Mouse (Mus musculus) induced T-regulatory cell, adult 2 months (primary cell): ENCODE measurements around the gene Map7d1.

ENCODE experiments used
- DNase-seq: peaks from one replicate; pipeline ENCODE4 v3.0.0-alpha.2; 2012; ENCODE audit warnings: low read depth

Map7d1 gene

GRCm38 (mm10) chr4:126239862-126240475 is 16.2 kb downstream of the Map7d1 start:
- no peak for DNase-seq

DNA sequence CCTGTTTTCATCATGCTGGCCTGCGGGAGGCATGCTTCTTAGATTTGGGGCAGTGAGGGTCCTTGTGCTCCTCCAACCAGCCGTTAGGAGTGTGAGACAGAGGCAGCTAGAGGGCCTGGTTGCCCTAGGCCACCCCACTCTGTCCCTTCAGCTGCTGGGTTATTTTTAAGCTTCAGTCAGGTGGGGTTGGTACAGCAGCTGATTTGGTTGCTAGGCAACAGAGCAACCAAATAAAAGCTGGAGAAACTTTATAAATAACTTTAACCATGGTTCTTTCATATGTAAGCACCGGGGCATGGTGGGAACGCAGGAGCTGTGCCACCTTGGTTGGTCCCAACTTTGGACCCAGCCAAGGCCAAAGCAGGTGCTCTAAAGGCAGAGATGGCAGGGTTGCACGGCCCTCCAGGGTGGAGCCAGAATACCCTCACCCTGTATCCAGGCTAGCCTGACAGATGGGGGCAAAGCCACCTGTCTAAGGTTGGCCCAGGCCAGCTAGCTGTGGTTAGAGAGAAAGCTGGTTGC is 18.4 kb downstream of the Map7d1 start:
- DNase-seq, result peak; percentile 47

DNA sequence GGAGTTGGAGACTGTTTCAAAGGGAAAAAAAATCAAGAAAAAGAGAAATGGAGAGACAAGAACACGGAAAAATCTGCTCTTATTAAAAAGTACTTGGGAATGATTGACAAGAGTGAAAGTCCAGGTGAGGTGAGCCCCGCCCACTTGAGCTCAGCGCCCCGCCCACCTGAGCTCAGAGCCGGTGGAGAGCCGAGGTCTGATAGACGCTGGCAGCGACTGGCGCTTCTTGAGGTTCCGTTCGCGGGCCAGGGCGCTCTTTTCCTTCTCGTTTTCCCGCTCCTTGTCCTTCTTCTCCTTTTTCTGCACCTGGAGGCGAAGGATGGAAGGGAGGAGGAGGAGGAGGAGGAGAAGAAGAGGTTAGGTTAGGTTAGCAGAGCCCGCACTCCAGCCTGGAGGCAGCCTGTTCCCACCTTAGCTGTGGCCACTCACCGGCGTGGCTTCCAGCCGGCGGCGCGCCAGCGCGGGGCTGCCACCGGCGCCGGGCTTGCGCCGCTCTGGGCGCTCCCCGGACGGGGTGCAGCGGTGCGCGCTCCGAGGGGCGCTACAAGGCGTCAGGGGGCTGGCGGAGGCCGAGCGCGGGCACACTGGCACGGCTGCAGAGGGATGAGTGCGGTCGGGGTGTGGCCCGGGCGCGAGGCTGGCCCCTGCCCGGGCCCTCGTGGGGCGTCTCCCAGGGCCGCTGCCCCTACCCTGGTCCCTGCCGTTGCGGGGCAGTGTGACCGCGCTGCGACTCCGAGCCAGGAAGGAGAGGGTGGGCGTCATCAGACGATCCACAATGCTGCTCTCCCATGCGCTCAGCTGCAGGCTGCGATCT is 19.5 kb downstream of the Map7d1 start:
- no peak for DNase-seq

DNA sequence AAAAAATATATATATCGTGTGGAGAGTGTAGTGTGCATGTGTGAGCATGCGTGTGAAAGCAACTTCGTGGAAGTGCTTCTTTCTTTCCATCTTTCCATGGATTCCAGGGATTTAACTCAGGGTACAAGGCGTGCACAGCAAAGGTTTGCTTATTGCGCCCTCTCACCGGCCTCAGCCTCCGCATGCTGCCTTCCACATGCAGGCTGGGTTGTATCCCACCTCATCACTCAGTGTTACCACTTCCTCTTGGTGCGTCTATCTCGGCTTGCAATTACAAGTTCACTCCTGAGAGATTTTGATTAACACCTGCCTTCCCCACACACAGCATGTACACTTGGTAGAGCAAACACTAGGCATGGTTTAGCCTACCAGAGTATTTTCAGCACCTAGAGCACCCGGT is 21.0 kb downstream of the Map7d1 start:
- DNase-seq, result no peak

DNA sequence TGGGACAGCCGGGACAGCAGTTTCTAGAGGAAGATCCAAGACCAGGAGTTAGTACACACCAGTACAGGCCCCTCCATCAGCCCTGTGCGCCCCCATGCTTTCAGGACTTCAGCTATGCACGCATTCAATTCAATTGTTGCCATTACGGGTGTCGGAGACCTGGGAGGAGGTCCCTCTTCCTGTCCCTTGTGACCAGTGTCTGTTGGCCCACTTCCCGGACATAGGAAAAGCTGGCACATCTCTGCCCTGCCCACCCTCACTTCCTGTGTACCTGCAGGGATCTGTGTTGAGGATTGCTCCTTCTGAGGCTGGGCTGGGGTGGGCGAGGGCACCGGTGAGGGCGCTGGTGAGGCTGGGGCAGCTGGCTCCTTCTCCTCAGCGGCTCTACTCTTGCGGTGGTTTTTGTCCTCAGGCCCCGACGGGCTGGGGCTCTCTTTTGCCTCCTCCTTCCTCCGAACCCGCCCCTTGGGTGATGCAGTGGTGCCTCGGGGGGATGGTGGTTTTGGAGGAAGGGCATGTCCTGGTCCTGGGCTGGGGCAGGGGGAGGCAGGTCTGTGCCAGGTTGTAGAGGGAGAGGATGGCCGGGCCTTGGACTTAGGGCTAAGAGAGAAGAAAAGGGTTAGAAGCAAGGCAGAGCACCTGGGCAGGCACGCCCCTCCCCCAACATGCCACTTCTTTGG is 21.5 kb downstream of the Map7d1 start:
- DNase-seq, result no peak

- no peak for DNase-seq
Measured at GRCm38 (mm10) chr4:126233676-126234308, 22.4 kb downstream of the Map7d1 start.

DNA sequence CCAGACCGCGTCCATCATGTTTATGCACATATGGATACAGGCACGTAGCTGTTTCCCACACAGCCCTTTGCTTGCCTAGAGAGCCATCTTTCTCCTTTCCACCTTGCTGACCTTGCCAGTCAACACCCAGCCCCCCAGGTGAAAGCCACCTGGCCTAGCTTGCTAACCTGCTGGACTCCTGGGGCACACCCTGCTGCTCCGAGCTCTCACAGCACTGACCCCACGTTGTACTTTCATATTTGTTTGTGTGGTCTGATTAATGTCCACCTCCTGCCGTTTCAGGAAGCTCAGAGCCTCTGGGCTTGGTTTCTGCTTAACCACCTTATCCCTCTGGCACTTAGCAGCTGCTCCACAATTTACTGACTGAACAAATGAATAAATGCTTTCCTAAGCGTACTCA is 26.2 kb downstream of the Map7d1 start:
- DNase-seq, result no peak

GRCm38 (mm10) chr4:126228144-126228543 is 28.0 kb downstream of the Map7d1 start:
- no peak for DNase-seq

DNA sequence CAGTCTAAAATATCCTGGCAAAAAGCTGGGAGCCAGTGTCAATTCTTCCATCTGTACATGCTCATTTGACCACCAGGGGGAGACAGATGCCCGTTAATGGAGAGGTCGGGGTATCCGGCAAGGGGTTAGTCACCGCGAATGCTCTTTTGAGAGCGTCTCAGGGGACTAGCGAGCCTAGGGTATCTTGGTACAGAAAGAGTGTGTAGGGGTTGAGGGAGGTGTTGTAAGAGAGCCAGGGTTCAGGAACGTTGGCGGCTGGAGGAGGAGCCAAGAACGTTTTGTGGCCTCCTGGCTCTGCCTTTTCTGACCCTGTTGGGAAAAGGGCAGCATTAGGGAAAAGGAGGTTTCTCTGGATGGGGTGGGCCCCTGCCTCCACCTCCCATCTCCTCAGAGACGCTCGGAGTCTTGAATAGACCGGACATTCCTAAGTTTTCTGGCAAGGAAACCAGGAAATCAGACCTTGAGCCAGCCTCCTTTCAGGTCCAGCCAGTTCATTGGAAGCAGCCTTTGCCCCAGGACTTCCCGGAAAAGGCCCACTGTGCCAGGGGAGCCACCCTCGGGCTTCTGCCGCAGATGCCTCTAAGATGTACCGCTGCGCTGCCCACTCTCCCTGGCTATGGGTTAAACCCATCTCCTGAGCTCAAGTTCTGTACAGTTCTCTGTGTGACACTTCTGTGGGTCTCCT is 28.9 kb downstream of the Map7d1 start:
- DNase-seq, result peak; percentile 94

GRCm38 (mm10) chr4:126226640-126227039 is 29.5 kb downstream of the Map7d1 start:
- DNase-seq, result no peak

GRCm38 (mm10) chr4:126222631-126223030 is 33.5 kb downstream of the Map7d1 start:
- no peak for DNase-seq

DNA sequence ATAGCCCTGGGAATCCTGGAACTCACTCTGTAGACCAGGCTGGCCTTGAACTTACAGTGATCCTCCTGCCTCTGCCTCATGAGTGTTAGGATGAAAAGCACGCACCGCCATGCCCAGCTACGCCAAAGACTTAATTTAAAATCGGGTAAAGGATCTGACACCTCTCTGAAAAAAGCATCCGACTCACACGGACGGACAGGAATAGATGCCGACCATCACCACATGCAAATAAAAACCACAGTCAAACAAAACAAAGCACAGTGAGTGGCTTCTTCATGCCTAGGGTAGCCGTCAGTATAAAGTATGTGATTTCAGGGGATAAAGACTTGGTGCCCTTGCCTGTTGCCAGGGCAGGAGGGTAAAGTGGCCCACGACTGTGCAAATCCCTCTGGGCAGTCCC is 36.1 kb downstream of the Map7d1 start:
- DNase-seq, result no peak

DNA sequence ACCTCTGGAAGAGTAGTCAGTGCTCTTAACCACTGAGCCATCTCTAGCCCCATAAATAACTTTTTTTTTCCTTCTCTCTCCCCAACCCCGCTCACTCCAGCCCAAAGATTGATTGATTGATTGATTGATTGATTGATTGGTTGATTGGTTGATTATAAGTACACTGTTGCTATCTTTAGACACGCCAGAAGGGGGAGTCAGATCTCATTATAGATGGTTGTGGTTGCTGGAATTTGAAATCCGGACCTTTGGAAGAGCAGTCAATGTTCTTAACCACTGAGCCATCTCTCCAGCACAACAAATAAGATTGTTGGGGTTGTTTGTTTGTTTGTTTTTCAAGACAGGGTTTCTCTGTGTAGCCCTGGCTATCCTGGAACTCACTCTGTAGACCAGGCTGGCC is 36.6 kb downstream of the Map7d1 start:
- peak; percentile 29 for DNase-seq

- no peak for DNase-seq
Measured at GRCm38 (mm10) chr4:126217771-126218170, 38.4 kb downstream of the Map7d1 start.

DNA sequence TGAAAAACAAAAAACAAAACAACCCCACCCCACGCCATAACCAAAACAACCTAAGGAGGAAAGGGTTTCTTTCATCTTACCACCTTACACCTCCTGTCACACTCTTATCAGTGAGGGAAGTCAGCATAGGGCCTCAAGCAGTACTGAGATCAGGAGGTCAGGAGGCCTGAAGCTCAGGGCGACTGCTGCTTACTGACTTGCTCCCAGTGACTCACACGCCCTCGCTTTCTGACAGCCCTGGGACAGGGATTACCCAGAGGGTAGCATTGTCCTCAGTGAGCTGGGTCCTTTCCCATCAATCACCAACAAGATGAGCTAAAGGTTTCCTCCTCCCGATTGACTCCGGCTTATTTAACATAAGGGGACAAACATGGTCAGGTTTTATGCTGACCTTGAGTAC is 49.1 kb downstream of the Map7d1 start:
- peak; percentile 70 for DNase-seq

GRCm38 (mm10) chr4:126205386-126205785 is 50.8 kb downstream of the Map7d1 start:
- DNase-seq, result no peak

DNA sequence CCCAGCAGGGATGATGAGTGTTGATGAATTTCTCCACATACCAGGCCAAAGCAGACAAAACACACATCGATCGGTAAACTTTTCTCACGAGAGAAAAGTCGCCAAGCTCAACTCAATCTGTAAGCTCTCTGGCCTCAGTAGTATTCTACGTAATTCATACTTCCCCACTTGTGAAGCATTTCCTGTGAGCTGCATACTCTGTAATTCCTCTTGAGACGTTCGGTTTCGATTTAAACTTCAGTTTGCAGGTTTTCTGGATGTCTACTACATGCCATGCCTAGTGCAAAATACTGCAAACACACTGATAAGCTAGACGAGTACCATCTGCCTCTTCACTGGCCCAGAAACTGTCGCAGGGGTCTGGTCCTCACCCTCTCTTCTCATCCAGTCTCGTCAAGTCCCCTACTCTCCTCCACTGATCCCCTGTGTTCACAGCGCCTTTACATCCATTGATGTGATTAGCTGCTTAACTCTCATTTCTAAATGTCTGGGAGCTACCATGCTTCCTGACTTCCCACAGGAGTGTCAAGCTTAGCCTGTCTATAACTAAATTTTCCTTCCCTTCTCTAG is 51.4 kb downstream of the Map7d1 start:
- peak; percentile 80 for DNase-seq

DNA sequence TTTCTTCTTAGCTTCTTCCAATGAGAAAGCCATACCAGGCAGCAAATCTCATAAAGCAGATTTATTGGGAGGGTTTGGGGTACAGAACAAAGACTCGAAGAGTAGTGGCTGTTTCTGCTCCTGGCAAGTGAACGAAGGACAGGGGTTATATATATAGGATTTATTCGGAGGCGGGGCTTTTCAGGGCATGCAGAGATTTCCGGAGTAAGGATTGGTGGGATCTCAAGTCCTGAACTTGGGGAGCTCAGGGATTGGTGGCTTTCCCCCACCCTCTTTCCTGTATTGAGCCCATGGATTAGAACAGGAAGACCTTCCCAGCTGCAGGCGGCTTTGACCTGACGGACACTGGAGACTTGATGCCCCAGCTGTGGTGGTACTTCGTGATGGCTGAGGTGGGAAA is 52.1 kb downstream of the Map7d1 start:
- DNase-seq, result no peak

- DNase-seq, result no peak
Measured at GRCm38 (mm10) chr4:126203336-126203895, 52.7 kb downstream of the Map7d1 start.

DNA sequence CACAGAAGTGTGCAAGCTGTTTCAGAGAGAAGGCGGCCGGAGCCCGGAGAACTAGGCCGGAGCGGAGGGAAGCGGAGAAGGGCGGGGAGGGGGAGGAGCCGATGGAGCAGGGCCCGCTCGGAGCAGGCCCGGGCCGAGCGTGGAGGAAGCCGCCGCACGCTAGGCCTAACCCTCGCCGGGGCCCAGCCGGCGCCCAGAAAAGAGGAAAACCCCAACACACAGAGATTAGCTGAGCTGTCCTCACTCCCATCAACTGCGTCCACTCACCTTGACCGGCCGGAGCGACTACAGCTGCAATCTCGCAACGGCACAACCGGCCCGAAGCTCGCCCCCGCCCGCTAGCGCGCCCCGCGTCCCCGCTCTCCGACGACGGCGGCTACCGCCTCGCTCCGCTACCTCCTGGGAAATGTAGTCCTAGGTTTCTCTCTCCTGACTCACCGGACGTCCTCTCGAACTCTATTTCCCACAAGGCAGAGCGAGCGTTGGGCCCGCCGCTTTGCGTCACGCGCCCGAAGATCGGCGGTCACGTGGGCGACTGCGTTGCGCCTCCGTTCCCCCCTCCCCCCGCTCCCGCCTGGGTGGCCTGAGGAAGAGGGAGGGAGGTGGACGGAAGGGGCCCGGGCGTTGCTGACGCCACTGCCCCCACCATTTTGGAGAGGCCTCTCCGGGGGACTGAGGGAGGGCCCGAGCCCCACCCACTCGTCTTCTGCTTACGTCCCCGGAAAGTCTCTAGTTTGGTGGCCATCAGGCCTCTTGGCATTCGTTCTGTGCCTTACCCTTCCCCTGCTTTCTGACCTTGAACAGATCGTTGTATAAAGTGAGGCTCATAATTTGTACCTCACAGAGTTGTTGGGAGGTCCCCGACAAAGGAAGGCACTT is 53.6 kb downstream of the Map7d1 start, which contains the start of gene Thrap3:
Thrap3 (minus strand) TSS at position 458 of the 879 bp plus-strand sequence.
- DNase-seq, result peak; percentile 98
